Mouse (Mus musculus) intestine, postnatal 0 days (tissue): ENCODE measurements around the gene 4930518I15Rik. TPM values are rescaled to one million over a fixed set of nuclear protein-coding genes. Genes with fewer than 3 reads are reported as not detected.
"Not testable (repeated sequence)": the region's sequence is repeated elsewhere in the genome, so short reads cannot be mapped to it uniquely, and the experiment has no call there.

Source experiments
- ATAC-seq: fragments of 200-750 bp; cut with Nextera tagmentation; 2 replicates; pipeline ENCODE4 v1.8.0; 2017; ENCODE audit warnings: mild to moderate bottlenecking, moderate TSS enrichment, moderate library complexity
- H3K27ac ChIP-seq: fragments of 300-500 bp; sonication (generic); 2 replicates; pipeline ENCODE4 v1.5.1; 2014; ENCODE audit warnings: mild to moderate bottlenecking, low read depth, low read length, moderate library complexity
- H3K27me3 ChIP-seq: fragments of 300-500 bp; sonication (generic); replicated peaks from 2 replicates; pipeline ENCODE4 v1.6.1; 2014; ENCODE audit warnings: low read length, mixed read lengths; ENCODE audit not compliant: control insufficient read depth, insufficient read depth
- H3K36me3 ChIP-seq: fragments of 300-500 bp; sonication (generic); 2 replicates; pipeline ENCODE4 v1.6.1; 2014; ENCODE audit warnings: mild to moderate bottlenecking, moderate library complexity; ENCODE audit not compliant: control insufficient read depth, insufficient read depth
- H3K4me1 ChIP-seq: fragments of 300-500 bp; sonication (generic); replicated peaks from 2 replicates; pipeline ENCODE4 v1.6.1; 2014; ENCODE audit warnings: antibody characterized with exemption, low read length, mixed read lengths; ENCODE audit not compliant: control insufficient read depth, insufficient read depth
- H3K4me2 ChIP-seq: fragments of 300-500 bp; sonication (generic); replicated peaks from 2 replicates; pipeline ENCODE4 v1.6.1; 2014; ENCODE audit warnings: low read depth, mild to moderate bottlenecking, moderate library complexity
- H3K4me3 ChIP-seq: fragments of 300-500 bp; sonication (generic); 2 replicates; pipeline ENCODE4 v1.5.1; 2014; ENCODE audit warnings: low read depth, low read length
- H3K9ac ChIP-seq: fragments of 300-500 bp; sonication (generic); 2 replicates; pipeline ENCODE4 v1.6.1; 2014; ENCODE audit warnings: mild to moderate bottlenecking, low read depth, low read length
- H3K9me3 ChIP-seq: fragments of 300-500 bp; sonication (generic); 2 replicates; pipeline ENCODE4 v1.6.1; 2016; ENCODE audit warnings: mixed run types; ENCODE audit not compliant: control insufficient read depth
- CTCF ChIP-seq: sonication (generic); IDR thresholded peaks from 2 replicates; pipeline ENCODE4 v1.5.1; 2016; ENCODE audit warnings: low read depth, mild to moderate bottlenecking, control low read depth, antibody characterized with exemption, moderate library complexity
- WGBS: fragments of 180-500 bp; shearing (Covaris S2); extraction: QIAGEN DNeasy Blood & Tissue Kit; methylation state at CpG from one replicate; pipeline ENCODE4 v1.1.7; 2014; 5-methylcytosine and 5-hydroxymethylcytosine counted together
- polyA plus RNA-seq: library from polyadenylated mRNA; unstranded; fragments of >200 nt; fragmentation: Nextera tagmentation; extraction: Ambion mirVana; gene quantifications from 2 replicates; pipeline ENCODE4 v1.2.1, GENCODE M21; 2015

4930518I15Rik gene
- polyA plus RNA-seq, 1 experiment from 2014 or later: 1.3 TPM

DNA sequence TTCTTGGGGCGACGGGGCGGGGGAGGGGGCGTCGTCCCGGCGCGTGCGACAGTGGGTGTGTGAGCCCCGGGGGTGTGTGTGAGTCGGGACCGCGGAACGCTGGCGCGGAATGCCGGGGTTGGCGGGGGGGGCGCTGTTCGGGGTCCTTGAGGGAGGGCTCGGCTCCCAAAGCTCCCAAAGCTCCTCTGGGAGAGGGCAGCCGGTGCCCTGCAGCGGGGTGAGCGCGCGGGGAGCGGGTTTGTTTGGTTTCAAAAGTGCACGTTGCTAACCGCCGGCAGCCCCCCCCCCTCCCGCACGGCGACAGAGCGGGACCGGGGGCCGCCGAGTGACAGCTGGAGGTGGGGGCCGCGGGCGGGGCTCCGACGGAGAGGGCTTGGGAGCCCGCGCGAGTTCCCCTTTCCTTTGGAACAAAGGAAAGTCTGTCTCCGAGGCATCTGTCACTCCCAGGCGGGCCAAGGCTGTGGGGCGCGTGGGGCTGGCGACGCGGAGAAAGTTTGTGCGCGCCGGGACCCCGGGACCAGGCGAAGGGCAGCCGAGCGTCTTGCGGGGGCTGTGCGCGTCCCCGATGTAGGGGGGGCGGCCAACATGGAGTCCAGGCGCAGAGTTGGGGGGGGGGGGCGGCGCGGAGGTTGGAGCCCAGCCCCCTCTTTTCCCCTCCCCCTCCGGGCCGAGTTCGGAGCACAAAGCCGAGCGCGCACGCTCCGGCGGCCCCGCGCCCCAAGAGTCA, 17.3 kb downstream of the 4930518I15Rik start:
- no peak for TF ChIP-seq CTCF
- H3K36me3 ChIP-seq: no peaks in the 10 kb centered on the region
- no peaks in the 10 kb centered on the region for H3K27me3 ChIP-seq
- H3K9ac ChIP-seq: peak overlapping the region; percentile 65
- peak overlapping the region; percentile 79 for H3K4me3 ChIP-seq
- H3K9me3 ChIP-seq: no peaks in the 10 kb centered on the region
- WGBS: under 1% methylated on average over 61 of the region's 79 CpGs
- H3K4me2 ChIP-seq: peak overlapping the region; percentile 98
- peaks cover 4% of the 10 kb centered on the region; the same call in 1 of the 2 replicates for H3K4me1 ChIP-seq
- H3K27ac ChIP-seq: peak overlapping the region; percentile 83
- ATAC-seq: peak; percentile 12; the same call in 1 of the 2 replicates

- no peak for TF ChIP-seq CTCF
- ATAC-seq: peak; percentile 63
- H3K27ac ChIP-seq: peak within 1 kb of the TSS; percentile 83
- H3K9me3 ChIP-seq: no peaks in the 10 kb centered on the region
- H3K36me3 ChIP-seq: no peaks in the 10 kb centered on the region
- H3K4me3 ChIP-seq: peak within 1 kb of the TSS; percentile 79
- H3K4me1 ChIP-seq: peaks cover 4% of the 10 kb centered on the region; the same call in 1 of the 2 replicates
- 4% methylated on average over 56 of the region's 61 CpGs for WGBS
- H3K9ac ChIP-seq: peak within 1 kb of the TSS; percentile 65
- H3K4me2 ChIP-seq: peak within 1 kb of the TSS; percentile 98
- H3K27me3 ChIP-seq: no peaks in the 10 kb centered on the region
These were observed 18.2 kb downstream of the 4930518I15Rik start, which contains the start of gene Tgif2 for GRCm38 (mm10) chr2:156839319-156840191. TSS of gene Tgif2 (plus strand) at chr2:156840007.

- no peak for TF ChIP-seq CTCF
- no peak overlapping the region for H3K4me3 ChIP-seq
These were observed 18.9 kb downstream of the 4930518I15Rik start for GRCm38 (mm10) chr2:156838839-156839238.

DNA sequence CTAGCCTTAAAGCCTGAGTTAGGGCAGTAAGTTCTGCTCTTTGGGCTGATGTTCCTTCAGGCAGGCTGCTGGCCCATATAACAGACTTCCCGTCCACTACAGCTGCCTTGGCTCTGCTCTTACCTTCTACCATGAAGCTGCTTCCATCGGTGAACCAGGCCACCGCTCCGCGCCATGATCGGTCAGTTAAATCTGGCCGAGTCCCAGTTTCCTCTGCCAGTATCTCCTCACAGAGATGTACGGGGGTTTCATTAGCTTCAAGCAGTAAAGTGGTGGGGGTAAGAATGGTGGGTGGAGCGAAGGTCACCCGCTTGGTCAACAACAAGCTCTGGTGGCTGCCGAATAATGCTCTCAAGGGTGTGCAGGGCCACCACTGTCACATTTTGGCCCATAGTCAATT, 23.4 kb downstream of the 4930518I15Rik start:
- no peaks in the 10 kb centered on the region for H3K27me3 ChIP-seq
- no peak overlapping the region for H3K4me3 ChIP-seq
- no peak overlapping the region for H3K9ac ChIP-seq
- H3K9me3 ChIP-seq: no peaks in the 10 kb centered on the region
- H3K4me2 ChIP-seq: no peak overlapping the region
- H3K36me3 ChIP-seq: 0 out of 2 replicates have a peak, but pooled peaks cover 5% of the 10 kb centered on the region
- ATAC-seq: no peak
- TF ChIP-seq CTCF: no peak
- no peak overlapping the region for H3K27ac ChIP-seq
- WGBS: 96% methylated on average over 11 of the region's 11 CpGs
- no peaks in the 10 kb centered on the region; the same call in 1 of the 2 replicates for H3K4me1 ChIP-seq

More at GRCm38 (mm10) chr2:156838839-156839238, 18.9 kb downstream of the 4930518I15Rik start:
- Histone ChIP-seq H3K9ac (no peak overlapping the region), H3K27ac (no peak overlapping the region), H3K27me3 (no peaks in the 10 kb centered on the region), H3K4me1 (peaks cover 4% of the 10 kb centered on the region; the same call in 1 of the 2 replicates), H3K9me3 (no peaks in the 10 kb centered on the region), H3K4me2 (peak overlapping the region; percentile 98; the same call in 1 of the 2 replicates), H3K36me3 (no peaks in the 10 kb centered on the region)
- WGBS: 66% methylated on average over 6 of the region's 6 CpGs
- ATAC-seq: no peak

DNA sequence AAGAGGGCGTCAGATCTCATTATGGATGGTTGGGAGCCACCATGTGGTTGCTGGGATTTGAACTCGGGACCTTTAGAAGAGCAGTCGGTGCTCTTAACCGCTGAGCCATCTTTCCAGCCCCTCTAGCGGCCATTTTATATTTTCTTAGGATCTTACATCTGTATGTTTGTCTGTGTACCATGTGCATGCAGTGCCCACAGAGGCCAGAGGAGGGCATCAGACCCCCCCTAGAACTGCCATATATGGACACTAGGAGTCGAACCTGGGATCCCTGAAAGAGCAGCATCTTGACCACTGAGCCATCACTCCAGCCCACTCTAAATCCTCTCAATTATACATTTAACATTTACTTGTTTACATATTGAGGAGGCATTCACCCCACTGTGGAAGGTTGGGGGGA, 32.6 kb downstream of the 4930518I15Rik start:
- WGBS: 92% methylated on average over 6 of the region's 6 CpGs
- ATAC-seq, H3K27me3 ChIP-seq, H3K9me3 ChIP-seq, H3K9ac ChIP-seq, H3K4me3 ChIP-seq, H3K27ac ChIP-seq, H3K36me3 ChIP-seq, H3K4me1 ChIP-seq, H3K4me2 ChIP-seq: not testable (repeated sequence)
- TF ChIP-seq CTCF: peak; percentile 26; the same call in 1 of the 2 replicates

- H3K9me3 ChIP-seq: no peaks in the 10 kb centered on the region
- H3K27me3 ChIP-seq: no peaks in the 10 kb centered on the region
- H3K4me2 ChIP-seq: no peak overlapping the region
- H3K36me3 ChIP-seq: no peaks in the 10 kb centered on the region
- H3K27ac ChIP-seq: no peak overlapping the region
- no peak for ATAC-seq
- H3K4me3 ChIP-seq: no peak overlapping the region
- 65% methylated on average over 1 of the region's 1 CpGs for WGBS
- no peaks in the 10 kb centered on the region for H3K4me1 ChIP-seq
- H3K9ac ChIP-seq: no peak overlapping the region
- no peak for TF ChIP-seq CTCF
These were observed 41.6 kb downstream of the 4930518I15Rik start for GRCm38 (mm10) chr2:156816116-156816515.
